Mouse (Mus musculus): Measurements from ENCODE around the gene Rubcnl.

GRCm38 (mm10) chr14:75060562-75060961 lies 44.7 kb downstream of the Rubcnl start:
- TF ChIP-seq CTCF (IDR thresholded peaks at IDR 0.05 in 2 of 3, conservative IDR thresholded peaks at IDR 0.05 in 1 of 3; ENCODE audit: control insufficient read depth in 1 of 3, insufficient read depth in 1 of 3, low read depth in 2 of 3, low read length in 3 of 3, poor library complexity in 1 of 3, severe bottlenecking in 1 of 3) = peak; percentile 46 to 89 (median 83)
- TF ChIP-seq SIN3A (IDR thresholded peaks at IDR 0.05; ENCODE audit: low read length) = no peak
- TF ChIP-seq EP300 (IDR thresholded peaks at IDR 0.05; ENCODE audit: low read depth in 1 of 2, low read length in 2 of 2) = no peak
- no peak for TF ChIP-seq MAFK (IDR thresholded peaks at IDR 0.05; ENCODE audit: borderline replicate concordance, low read depth, low read length)
- TF ChIP-seq POLR2A (IDR thresholded peaks at IDR 0.05; ENCODE audit: control insufficient read depth in 1 of 2, insufficient read depth in 1 of 2, low read depth in 1 of 2, low read length in 2 of 2, poor library complexity in 1 of 2) = no peak
- TF ChIP-seq TBP (IDR thresholded peaks at IDR 0.05; ENCODE audit: low read depth, low read length) = no peak
- no peak for TF ChIP-seq ZMIZ1 (IDR thresholded peaks at IDR 0.05; ENCODE audit: low read depth, low read length)
- no peak for TF ChIP-seq E2F4 (IDR thresholded peaks at IDR 0.05; ENCODE audit: borderline replicate concordance, low read depth, low read length)
- no peak for TF ChIP-seq ZNF384 (IDR thresholded peaks at IDR 0.05; ENCODE audit: low read depth, low read length)
- TF ChIP-seq GATA1 (IDR thresholded peaks at IDR 0.05; ENCODE audit: low read depth, low read length) = no peak

Measured in MEL (cell line).